Mouse (Mus musculus): ENCODE data around the gene Tmem131. TPM values are rescaled to one million over a fixed set of nuclear protein-coding genes. Genes with fewer than 3 reads are reported as not detected.
"Not testable (repeated sequence)": the region's sequence is repeated elsewhere in the genome, so short reads cannot be mapped to it uniquely, and the experiment has no call there.

The Tmem131 gene
- polyA plus RNA-seq, 1 experiment from 2014 or later: 22.1 TPM

DNA sequence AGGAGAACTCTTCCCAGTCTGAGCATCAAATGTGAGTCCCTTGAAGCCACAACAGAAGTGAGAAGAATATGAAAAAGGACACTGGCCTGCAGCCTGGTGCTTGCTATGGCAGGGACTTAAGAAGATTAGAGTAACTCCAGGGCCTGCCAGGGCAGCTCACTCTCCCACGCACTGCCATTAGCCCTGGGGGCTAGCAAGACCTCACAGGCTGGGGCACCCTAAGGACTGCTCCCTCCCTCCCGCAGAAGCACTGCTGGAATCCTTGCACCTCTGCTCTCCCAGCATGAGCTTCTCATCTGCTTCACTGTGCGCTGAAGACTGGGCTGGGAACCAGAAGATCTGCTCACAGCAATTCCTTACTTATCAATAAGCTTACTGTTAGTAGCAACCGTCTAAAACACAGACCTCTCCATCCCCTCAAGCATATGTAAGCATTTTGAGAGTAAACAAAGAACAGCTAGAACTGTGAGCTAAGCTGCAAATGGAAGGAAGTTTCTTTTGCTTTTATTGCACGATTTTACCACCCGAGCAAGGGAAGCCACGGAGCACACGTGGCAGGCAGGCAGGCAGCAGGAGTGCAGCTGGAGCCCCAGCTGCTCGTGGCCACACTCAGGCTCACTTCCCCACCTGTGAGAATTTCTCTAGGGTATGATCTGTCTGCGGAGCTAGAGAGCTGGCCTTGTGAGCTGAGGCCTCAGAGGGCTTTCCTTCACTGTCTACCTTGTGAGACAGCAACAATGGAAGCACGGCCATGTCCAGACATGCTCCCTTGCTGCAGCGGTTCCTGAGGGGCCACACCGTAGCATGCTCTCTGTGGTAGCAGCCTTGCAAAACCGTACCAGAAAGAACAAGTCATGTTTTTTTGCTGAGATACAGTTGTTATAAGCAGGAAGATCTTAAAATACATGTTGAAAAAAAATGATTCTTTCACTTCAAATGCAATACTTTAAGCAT lies 112.3 kb downstream of the Tmem131 start:
- Histone ChIP-seq H3K4me3 (ENCODE audit: low read depth, low read length) (no peak overlapping the region), H3K27ac (ENCODE audit: low read depth, low read length) (no peak overlapping the region), H3K27me3 (ENCODE audit: control insufficient read depth, insufficient read depth, low read length) (no peaks in the 10 kb centered on the region), H3K4me1 (ENCODE audit: control insufficient read depth, insufficient read depth, low read length) (0 out of 2 replicates have a peak, but pooled peaks cover 3% of the 10 kb centered on the region), H3K9me3 (ENCODE audit: control insufficient read depth, low read length) (no peaks in the 10 kb centered on the region), H3K4me2 (ENCODE audit: low read depth, low read length) (no peak overlapping the region), H3K36me3 (ENCODE audit: control insufficient read depth, insufficient read depth, low read length) (peaks cover 29% of the 10 kb centered on the region), H3K9ac (replicated peaks; ENCODE audit: low read depth, low read length) (no peak overlapping the region)
- WGBS: 51% methylated on average over 14 of the region's 14 CpGs
- ATAC-seq (ENCODE audit: low read depth): no peak; the same call in 1 of the 2 replicates

GRCm38 (mm10) chr1:36824356-36824755 lies 119.1 kb downstream of the Tmem131 start:
- Histone ChIP-seq H3K4me2 (ENCODE audit: low read depth, low read length) (no peak overlapping the region), H3K4me3 (ENCODE audit: low read depth, low read length) (no peak overlapping the region), H3K27ac (ENCODE audit: low read depth, low read length) (no peak overlapping the region), H3K27me3 (ENCODE audit: control insufficient read depth, insufficient read depth, low read length) (no peaks in the 10 kb centered on the region), H3K9me3 (ENCODE audit: control insufficient read depth, low read length) (no peaks in the 10 kb centered on the region), H3K36me3 (ENCODE audit: control insufficient read depth, insufficient read depth, low read length) (peaks cover 51% of the 10 kb centered on the region), H3K9ac (replicated peaks; ENCODE audit: low read depth, low read length) (no peak overlapping the region), H3K4me1 (ENCODE audit: control insufficient read depth, insufficient read depth, low read length) (no peaks in the 10 kb centered on the region)
- no peak for ATAC-seq (ENCODE audit: low read depth)
- 96% methylated on average over 5 of the region's 5 CpGs for WGBS

- WGBS: 86% methylated on average over 4 of the region's 4 CpGs
Observed at GRCm38 (mm10) chr1:36821918-36822317, 121.5 kb downstream of the Tmem131 start.

GRCm38 (mm10) chr1:36815166-36815565 lies 128.3 kb downstream of the Tmem131 start:
- 95% methylated on average over 6 of the region's 6 CpGs for WGBS
- H3K36me3 ChIP-seq (ENCODE audit: control insufficient read depth, insufficient read depth, low read length): peaks cover 55% of the 10 kb centered on the region
- no peak overlapping the region for H3K4me3 ChIP-seq (ENCODE audit: low read depth, low read length)
- H3K27me3 ChIP-seq (ENCODE audit: control insufficient read depth, insufficient read depth, low read length): no peaks in the 10 kb centered on the region
- no peaks in the 10 kb centered on the region for H3K4me1 ChIP-seq (ENCODE audit: control insufficient read depth, insufficient read depth, low read length)
- no peak overlapping the region for H3K9ac ChIP-seq (replicated peaks; ENCODE audit: low read depth, low read length)
- H3K9me3 ChIP-seq (ENCODE audit: control insufficient read depth, low read length): no peaks in the 10 kb centered on the region
- no peak overlapping the region for H3K27ac ChIP-seq (ENCODE audit: low read depth, low read length)
- ATAC-seq (ENCODE audit: low read depth): no peak
- H3K4me2 ChIP-seq (ENCODE audit: low read depth, low read length): no peak overlapping the region

More at GRCm38 (mm10) chr1:36821918-36822317, 121.5 kb downstream of the Tmem131 start:
- H3K4me1 ChIP-seq (ENCODE audit: control insufficient read depth, insufficient read depth, low read length); ATAC-seq (ENCODE audit: low read depth); H3K9me3 ChIP-seq (ENCODE audit: control insufficient read depth, low read length); H3K27me3 ChIP-seq (ENCODE audit: control insufficient read depth, insufficient read depth, low read length); H3K27ac ChIP-seq (ENCODE audit: low read depth, low read length); H3K9ac ChIP-seq (replicated peaks; ENCODE audit: low read depth, low read length); H3K4me2 ChIP-seq (ENCODE audit: low read depth, low read length); H3K4me3 ChIP-seq (ENCODE audit: low read depth, low read length): not testable (repeated sequence)
- peaks cover 67% of the 10 kb centered on the region for H3K36me3 ChIP-seq (ENCODE audit: control insufficient read depth, insufficient read depth, low read length)

GRCm38 (mm10) chr1:36814271-36814903 lies 129.1 kb downstream of the Tmem131 start:
- H3K27me3 ChIP-seq (ENCODE audit: control insufficient read depth, insufficient read depth, low read length): no peaks in the 10 kb centered on the region
- H3K4me2 ChIP-seq (ENCODE audit: low read depth, low read length): no peak overlapping the region
- peaks cover 55% of the 10 kb centered on the region for H3K36me3 ChIP-seq (ENCODE audit: control insufficient read depth, insufficient read depth, low read length)
- no peaks in the 10 kb centered on the region for H3K9me3 ChIP-seq (ENCODE audit: control insufficient read depth, low read length)
- ATAC-seq (ENCODE audit: low read depth): no peak
- H3K4me1 ChIP-seq (ENCODE audit: control insufficient read depth, insufficient read depth, low read length): no peaks in the 10 kb centered on the region
- no peak overlapping the region for H3K9ac ChIP-seq (replicated peaks; ENCODE audit: low read depth, low read length)
- WGBS: 81% methylated on average over 5 of the region's 5 CpGs
- H3K4me3 ChIP-seq (ENCODE audit: low read depth, low read length): no peak overlapping the region
- no peak overlapping the region for H3K27ac ChIP-seq (ENCODE audit: low read depth, low read length)

- Histone ChIP-seq H3K9me3 (ENCODE audit: control insufficient read depth, low read length) (no peaks in the 10 kb centered on the region), H3K4me2 (ENCODE audit: low read depth, low read length) (no peak overlapping the region), H3K36me3 (ENCODE audit: control insufficient read depth, insufficient read depth, low read length) (peaks cover 55% of the 10 kb centered on the region), H3K4me1 (ENCODE audit: control insufficient read depth, insufficient read depth, low read length) (no peaks in the 10 kb centered on the region), H3K4me3 (ENCODE audit: low read depth, low read length) (no peak overlapping the region), H3K27me3 (ENCODE audit: control insufficient read depth, insufficient read depth, low read length) (no peaks in the 10 kb centered on the region), H3K27ac (ENCODE audit: low read depth, low read length) (no peak overlapping the region), H3K9ac (replicated peaks; ENCODE audit: low read depth, low read length) (no peak overlapping the region)
- no peak for ATAC-seq (ENCODE audit: low read depth)
- 92% methylated on average over 7 of the region's 7 CpGs for WGBS
Observed at GRCm38 (mm10) chr1:36813415-36813814, 130.1 kb downstream of the Tmem131 start.

DNA sequence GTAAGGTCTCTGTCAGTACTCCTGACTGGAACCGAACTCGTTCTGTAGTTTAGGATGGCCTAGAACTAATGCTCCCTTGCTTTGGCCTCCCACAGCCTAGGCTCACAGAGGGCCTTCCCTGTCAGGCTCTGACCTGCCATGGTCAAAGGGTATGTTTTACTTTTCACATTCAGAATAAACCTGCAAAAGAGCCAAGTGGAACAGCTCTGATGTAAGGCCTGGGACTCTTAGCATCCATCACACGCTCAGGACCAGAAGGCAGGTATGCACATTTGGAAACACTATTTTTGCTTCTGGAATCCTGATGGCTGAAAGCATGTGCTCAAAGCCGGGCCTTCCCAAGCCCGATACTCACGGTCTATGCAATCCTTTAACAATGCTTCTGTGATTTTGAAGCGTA lies 131.7 kb downstream of the Tmem131 start:
- Histone ChIP-seq H3K9me3 (ENCODE audit: control insufficient read depth, low read length) (no peaks in the 10 kb centered on the region), H3K4me1 (ENCODE audit: control insufficient read depth, insufficient read depth, low read length) (no peaks in the 10 kb centered on the region), H3K4me3 (ENCODE audit: low read depth, low read length) (no peak overlapping the region), H3K36me3 (ENCODE audit: control insufficient read depth, insufficient read depth, low read length) (peaks cover 60% of the 10 kb centered on the region), H3K27me3 (ENCODE audit: control insufficient read depth, insufficient read depth, low read length) (no peaks in the 10 kb centered on the region), H3K4me2 (ENCODE audit: low read depth, low read length) (no peak overlapping the region), H3K27ac (ENCODE audit: low read depth, low read length) (no peak overlapping the region), H3K9ac (replicated peaks; ENCODE audit: low read depth, low read length) (no peak overlapping the region)
- WGBS: 95% methylated on average over 7 of the region's 7 CpGs
- no peak for ATAC-seq (ENCODE audit: low read depth)

- Histone ChIP-seq H3K27me3 (ENCODE audit: control insufficient read depth, insufficient read depth, low read length) (no peaks in the 10 kb centered on the region), H3K9ac (replicated peaks; ENCODE audit: low read depth, low read length) (no peak overlapping the region), H3K9me3 (ENCODE audit: control insufficient read depth, low read length) (no peaks in the 10 kb centered on the region), H3K4me2 (ENCODE audit: low read depth, low read length) (no peak overlapping the region), H3K4me1 (ENCODE audit: control insufficient read depth, insufficient read depth, low read length) (no peaks in the 10 kb centered on the region), H3K36me3 (ENCODE audit: control insufficient read depth, insufficient read depth, low read length) (peaks cover 71% of the 10 kb centered on the region), H3K4me3 (ENCODE audit: low read depth, low read length) (no peak overlapping the region), H3K27ac (ENCODE audit: low read depth, low read length) (no peak overlapping the region)
- ATAC-seq (ENCODE audit: low read depth): no peak
- WGBS: 93% methylated on average over 14 of the region's 14 CpGs
Observed at GRCm38 (mm10) chr1:36807782-36808565, 135.5 kb downstream of the Tmem131 start.

Data from neural tube, embryonic 14.5 days (tissue).